ENCODE assay signal across 28 mouse cellular contexts in genomic region chr2:14103924-14104323, GRCm38 (mm10). TPM values are rescaled to one million over a fixed set of nuclear protein-coding genes. Genes with fewer than 3 reads are reported as not detected.
"Had no signal": no experiment of that assay in that cellular context is flagged by ENCODE, and none has a peak within 500 bp of the region (broad histone marks: within the 10 kb centered on the region; RNA-seq: fewer than 3 reads in every experiment).

No protein-coding gene starts in this region.

- H3K4me1 ChIP-seq: limb, embryonic 10.5 days; limb, embryonic 12.5 days; limb, embryonic 13.5 days; limb, embryonic 15.5 days; liver, embryonic 12.5 days; liver, embryonic 13.5 days; liver, embryonic 15.5 days; lung, embryonic 15.5 days; midbrain, embryonic 10.5 days; midbrain, embryonic 12.5 days; midbrain, embryonic 13.5 days; midbrain, embryonic 15.5 days had no signal

- DNase-seq: left cerebral cortex, postnatal 4 days; liver; liver, embryonic 13.5 days; liver, postnatal 0 days; lung, adult 18-20 months; lung, adult 2 months; lung, embryonic 14.5 days; lung, postnatal 10 days; lung, postnatal 14 days; lung, postnatal 36 days; lung, postnatal 4 days; midbrain, embryonic 14.5 days had no signal

- H3K9me3 ChIP-seq: limb, embryonic 10.5 days; limb, embryonic 12.5 days; limb, embryonic 13.5 days; limb, embryonic 15.5 days; liver, embryonic 12.5 days; liver, embryonic 13.5 days; liver, embryonic 15.5 days; lung, embryonic 15.5 days; megakaryocyte, embryonic 14.5 days; midbrain, embryonic 10.5 days; midbrain, embryonic 12.5 days; midbrain, embryonic 13.5 days; midbrain, embryonic 15.5 days had no signal

- H3K4me3 ChIP-seq: limb, embryonic 10.5 days; limb, embryonic 12.5 days; limb, embryonic 13.5 days; limb, embryonic 15.5 days; liver, embryonic 12.5 days; liver, embryonic 13.5 days; liver, embryonic 15.5 days; lung, embryonic 15.5 days; megakaryocyte, embryonic 14.5 days; midbrain, embryonic 10.5 days; midbrain, embryonic 12.5 days; midbrain, embryonic 13.5 days; midbrain, embryonic 15.5 days; myocyte had no signal

- H3K9ac ChIP-seq: limb, embryonic 12.5 days; limb, embryonic 13.5 days; limb, embryonic 15.5 days; liver, embryonic 12.5 days; liver, embryonic 13.5 days; liver, embryonic 14.5 days; liver, embryonic 15.5 days; liver, postnatal 0 days; lung, embryonic 14.5 days; lung, embryonic 15.5 days; midbrain, embryonic 12.5 days; midbrain, embryonic 13.5 days; midbrain, embryonic 15.5 days had no signal

- H3K27me3 ChIP-seq: limb, embryonic 12.5 days; limb, embryonic 13.5 days; limb, embryonic 15.5 days; liver, embryonic 12.5 days; liver, embryonic 13.5 days; liver, embryonic 15.5 days; lung, embryonic 15.5 days; megakaryocyte, embryonic 14.5 days; midbrain, embryonic 12.5 days; midbrain, embryonic 13.5 days; midbrain, embryonic 15.5 days had no signal

- H3K36me3 ChIP-seq: lung, embryonic 15.5 days had no signal

- H3K27ac ChIP-seq: limb, embryonic 10.5 days; limb, embryonic 12.5 days; limb, embryonic 13.5 days; limb, embryonic 15.5 days; liver, embryonic 12.5 days; liver, embryonic 13.5 days; liver, embryonic 14.5 days; liver, embryonic 15.5 days; lung, embryonic 15.5 days; macrophage; midbrain, embryonic 10.5 days; midbrain, embryonic 12.5 days; midbrain, embryonic 13.5 days; midbrain, embryonic 15.5 days had no signal

RNA-seq across cellular contexts. Expression of gene Hacd1, which starts 48.0 kb away (rescaled TPM):
- total RNA-seq: monocyte, adult 5-6 weeks had no signal
